ENCODE assay signal across 8 mouse cellular contexts in genomic region chr7:125708100-125708499, GRCm38 (mm10). TPM values are rescaled to one million over a fixed set of nuclear protein-coding genes. Genes with fewer than 3 reads are reported as not detected.
DNase-seq lines count a peak whose midpoint lies in the region; ATAC-seq and TF ChIP-seq lines count a peak whose summit lies in the region.

No protein-coding gene starts in this region.

- 0 out of 2 replicates have a peak overlapping the region, but pooled peaks have one; percentile 15 for H3K27ac ChIP-seq in kidney, embryonic 14.5 days (ENCODE audit: low read depth, low read length)
- peak overlapping the region; percentile 63; the same call in 1 of the 2 replicates for H3K27ac ChIP-seq in bone marrow, adult 2 months (ENCODE audit: control insufficient read depth, insufficient read depth, low read depth, low read length, poor library complexity)
- peak overlapping the region; percentile 73 for H3K27ac ChIP-seq in hindbrain, embryonic 14.5 days
- H3K27ac ChIP-seq in midbrain, embryonic 16.5 days (ENCODE audit: low read length): peak overlapping the region; percentile 75

- intact Hi-C loops in gastrocnemius, postnatal 36 days (cut with DNase I): no loop called here

- peaks cover 14% of the 10 kb centered on the region for H3K36me3 ChIP-seq in kidney, embryonic 14.5 days (ENCODE audit: control insufficient read depth, insufficient read depth, low read length)
- peaks cover 16% of the 10 kb centered on the region for H3K36me3 ChIP-seq in hindbrain, embryonic 14.5 days (replicated peaks; ENCODE audit: control insufficient read depth, insufficient read depth)
- no peaks in the 10 kb centered on the region for H3K36me3 ChIP-seq in midbrain, embryonic 16.5 days (ENCODE audit: control insufficient read depth, insufficient read depth, low read length)

- peak overlapping the region; percentile 82 for H3K4me3 ChIP-seq in kidney, embryonic 14.5 days (ENCODE audit: low read length)
- H3K4me3 ChIP-seq in bone marrow, adult 2 months (replicated peaks; ENCODE audit: control insufficient read depth, low read depth, low read length): peak overlapping the region; percentile 99
- peak overlapping the region; percentile 63 for H3K4me3 ChIP-seq in hindbrain, embryonic 14.5 days (replicated peaks; ENCODE audit: low read length)
- peak overlapping the region; percentile 80 for H3K4me3 ChIP-seq in midbrain, embryonic 16.5 days (ENCODE audit: low read depth, low read length)

- H3K9me3 ChIP-seq in kidney, embryonic 14.5 days (ENCODE audit: control insufficient read depth, low read length): no peaks in the 10 kb centered on the region
- no peaks in the 10 kb centered on the region for H3K9me3 ChIP-seq in hindbrain, embryonic 14.5 days (ENCODE audit: control insufficient read depth, low read length)
- H3K9me3 ChIP-seq in midbrain, embryonic 16.5 days (replicated peaks; ENCODE audit: control insufficient read depth, low read length, poor library complexity, severe bottlenecking): no peaks in the 10 kb centered on the region

- H3K4me1 ChIP-seq in kidney, embryonic 14.5 days (ENCODE audit: control insufficient read depth, insufficient read depth, low read length): peaks cover 31% of the 10 kb centered on the region
- H3K4me1 ChIP-seq in bone marrow, adult 2 months (ENCODE audit: control insufficient read depth, insufficient read depth, low read length): peaks cover 3% of the 10 kb centered on the region; the same call in 1 of the 2 replicates
- peaks cover 28% of the 10 kb centered on the region for H3K4me1 ChIP-seq in hindbrain, embryonic 14.5 days (replicated peaks; ENCODE audit: control insufficient read depth, insufficient read depth, low read length)
- peaks cover 31% of the 10 kb centered on the region for H3K4me1 ChIP-seq in midbrain, embryonic 16.5 days (ENCODE audit: control insufficient read depth, insufficient read depth, low read length)

- no peak for DNase-seq in kidney, adult 18-20 months
- peak; percentile 51 for DNase-seq in hindbrain, embryonic 14.5 days (ENCODE audit: low spot score)
- DNase-seq in gastrocnemius, postnatal 36 days: no peak
- DNase-seq in layer of hippocampus, adult 9-11 months: no peak
- no peak for DNase-seq in adrenal gland, adult (ENCODE audit: inconsistent age in 2 of 2, low spot score in 1 of 2)

- ATAC-seq in kidney, embryonic 14.5 days (ENCODE audit: low FRiP score, low TSS enrichment): no peak
- ATAC-seq in hindbrain, embryonic 14.5 days (ENCODE audit: low FRiP score): no peak
- no peak for ATAC-seq in midbrain, embryonic 16.5 days

- H3K27me3 ChIP-seq in kidney, embryonic 14.5 days (ENCODE audit: control insufficient read depth, insufficient read depth, low read length): no peaks in the 10 kb centered on the region
- no peaks in the 10 kb centered on the region for H3K27me3 ChIP-seq in hindbrain, embryonic 14.5 days (ENCODE audit: control insufficient read depth, insufficient read depth, low read length)
- H3K27me3 ChIP-seq in midbrain, embryonic 16.5 days (ENCODE audit: control insufficient read depth, insufficient read depth, low read depth, low read length): no peaks in the 10 kb centered on the region

- H3K4me2 ChIP-seq in kidney, embryonic 14.5 days (replicated peaks; ENCODE audit: low read depth, low read length): peak overlapping the region; percentile 79
- peak overlapping the region; percentile 84 for H3K4me2 ChIP-seq in hindbrain, embryonic 14.5 days (replicated peaks)
- H3K4me2 ChIP-seq in midbrain, embryonic 16.5 days (ENCODE audit: low read length): peak overlapping the region; percentile 72

- H3K9ac ChIP-seq in kidney, embryonic 14.5 days (ENCODE audit: low read depth, low read length): peak overlapping the region; percentile 77
- H3K9ac ChIP-seq in hindbrain, embryonic 14.5 days: peak overlapping the region; percentile 80
- H3K9ac ChIP-seq in midbrain, embryonic 16.5 days (ENCODE audit: low read depth, low read length): peak overlapping the region; percentile 89

- under 1% methylated on average over 15 of the region's 15 CpGs for WGBS in kidney, embryonic 14.5 days
- WGBS in bone marrow, adult 2 months: 3% methylated on average over 15 of the region's 15 CpGs
- 1% methylated on average over 15 of the region's 15 CpGs for WGBS in hindbrain, embryonic 14.5 days
- 0% methylated on average over 15 of the region's 15 CpGs for WGBS in midbrain, embryonic 16.5 days

- no peak for TF ChIP-seq POLR2A in bone marrow, adult 2 months (IDR thresholded peaks at IDR 0.05; ENCODE audit: borderline replicate concordance, control insufficient read depth, low read depth, low read length)

- TF ChIP-seq CTCF in bone marrow, adult 2 months (IDR thresholded peaks at IDR 0.05; ENCODE audit: control insufficient read depth, insufficient read depth, low read length): no peak

RNA-seq across cellular contexts. Expression of gene D430042O09Rik, which starts 0.4 kb away (rescaled TPM):
- 7.3 and 11.5 TPM in 2 replicates for polyA plus RNA-seq in kidney, embryonic 14.5 days (2014; fragmentation: Nextera tagmentation; extraction: Ambion mirVana)
- 4.0 and 9.2 TPM in 2 replicates for polyA plus RNA-seq in bone marrow, adult 2 months (2011; ENCODE audit: insufficient read depth, insufficient read length, low replicate concordance, missing spikeins)
- 7.2 and 7.3 TPM in 2 replicates for polyA plus RNA-seq in hindbrain, embryonic 14.5 days (2014; fragmentation: Nextera tagmentation; extraction: Ambion mirVana)
- polyA plus RNA-seq in midbrain, embryonic 16.5 days (2015; fragmentation: Nextera tagmentation; extraction: Ambion mirVana): 6.4 and 9.3 TPM in 2 replicates
- total RNA-seq in gastrocnemius, postnatal 36 days (2021): 1 to 10 TPM; 4.4 to 6.5 TPM

RNA-seq across cellular contexts. Expression of gene Gtf3c1, which starts 0.5 kb away (rescaled TPM):
- polyA plus RNA-seq in kidney, embryonic 14.5 days (2014; fragmentation: Nextera tagmentation; extraction: Ambion mirVana): 20.0 and 35.5 TPM in 2 replicates
- polyA plus RNA-seq in bone marrow, adult 2 months (2011; ENCODE audit: insufficient read depth, insufficient read length, low replicate concordance, missing spikeins): 9.1 and 17.6 TPM in 2 replicates
- 33.7 and 34.8 TPM in 2 replicates for polyA plus RNA-seq in hindbrain, embryonic 14.5 days (2014; fragmentation: Nextera tagmentation; extraction: Ambion mirVana)
- 30.5 and 31.4 TPM in 2 replicates for polyA plus RNA-seq in midbrain, embryonic 16.5 days (2015; fragmentation: Nextera tagmentation; extraction: Ambion mirVana)
- total RNA-seq in gastrocnemius, postnatal 36 days (2021): 10 to 100 TPM; 32.0 to 32.8 TPM

Comparison
In these comparisons a context has a peak if more than half of its experiments do, and no peak if none do; other contexts are left out.
1. H3K27ac ChIP-seq: peak in every context shown above with its lines; median percentile 75 in midbrain, embryonic 16.5 days; 73 in hindbrain, embryonic 14.5 days; 63 in bone marrow, adult 2 months; 15 in kidney, embryonic 14.5 days.